Mouse (Mus musculus) E14TG2a.4 (cell line): ENCODE results near the gene Setd1b.

ENCODE experiments used
- H3K27me3 ChIP-seq: 2 replicates; pipeline ENCODE4 v1.6.1; 2014; ENCODE audit warnings: low read length, control low read depth; ENCODE audit not compliant: insufficient read depth
- H3K36me3 ChIP-seq: 2 replicates; pipeline ENCODE4 v1.6.1; 2014; ENCODE audit warnings: low read length, control low read depth; ENCODE audit not compliant: insufficient read depth
- H3K4me1 ChIP-seq: replicated peaks from 2 replicates; pipeline ENCODE4 v1.6.1; 2014; ENCODE audit warnings: low read depth, low read length, control low read depth
- H3K4me3 ChIP-seq: replicated peaks from 2 replicates; pipeline ENCODE4 v1.5.1; 2014; ENCODE audit warnings: mild to moderate bottlenecking, low read length
- H3K9me3 ChIP-seq: 2 replicates; pipeline ENCODE4 v1.6.1; 2014; ENCODE audit warnings: low read length, control low read depth
- CTCF ChIP-seq: conservative IDR thresholded peaks from 2 replicates; pipeline ENCODE4 v1.5.1; 2014; ENCODE audit warnings: low read length
- NANOG ChIP-seq: IDR thresholded peaks from 2 replicates; pipeline ENCODE4 v1.6.1; 2014; ENCODE audit warnings: borderline replicate concordance, low read length, mixed read lengths
- POU5F1 ChIP-seq: IDR thresholded peaks from 2 replicates; pipeline ENCODE4 v1.6.1; 2014; ENCODE audit warnings: low read length, borderline replicate concordance

Setd1b gene

DNA sequence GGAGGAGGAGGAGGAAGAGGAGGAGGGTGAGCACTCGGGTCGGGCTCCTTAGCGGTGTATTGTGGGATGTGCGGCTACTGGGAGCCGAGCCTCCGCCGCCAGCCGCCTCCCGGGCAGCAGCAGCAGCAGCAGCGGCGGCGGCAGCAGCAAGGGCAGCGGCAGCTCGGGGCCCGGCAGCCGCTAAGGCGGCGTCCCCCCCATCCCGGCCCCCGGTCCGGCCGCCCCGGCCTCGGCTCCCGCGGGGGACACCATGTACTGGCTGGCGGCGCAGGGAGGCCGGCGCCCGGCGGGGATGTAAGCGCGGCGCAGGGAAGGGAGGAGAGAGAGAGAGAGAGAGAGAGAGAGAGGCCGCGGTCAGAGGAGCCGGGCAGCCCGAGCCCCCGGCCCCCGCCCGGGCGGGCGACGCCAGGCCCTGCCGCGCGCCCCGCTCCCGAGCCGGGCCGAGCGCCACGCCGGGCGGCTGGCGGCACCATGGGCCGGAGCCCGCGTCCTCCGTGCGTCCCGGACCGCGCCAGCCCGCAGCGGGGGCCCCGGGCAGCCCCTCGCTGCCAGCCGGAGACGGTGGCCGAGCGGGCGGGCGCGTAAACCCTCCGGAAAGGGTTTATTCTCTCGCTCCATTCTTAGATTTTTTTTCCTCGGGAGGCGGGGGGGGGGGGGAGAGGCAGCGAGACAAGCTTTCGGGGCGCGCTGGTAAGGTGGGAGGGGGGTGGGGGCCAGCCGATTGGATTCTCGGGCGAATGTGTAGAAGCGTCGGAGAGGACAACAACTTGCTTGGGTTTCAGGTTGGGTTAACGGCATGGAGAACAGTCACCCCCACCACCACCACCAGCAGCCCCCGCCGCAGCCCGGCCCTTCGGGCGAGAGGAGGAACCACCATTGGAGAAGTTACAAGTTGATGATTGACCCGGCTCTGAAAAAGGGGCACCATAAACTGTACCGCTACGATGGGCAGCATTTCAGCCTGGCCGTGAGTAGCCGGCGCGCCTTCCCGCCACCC lies at the start of gene Setd1b:
Gene Setd1b (plus strand): TSS at position 33 of the 997 bp plus-strand sequence.
- H3K27me3 ChIP-seq = peaks cover 12% of the 10 kb centered on the region
- peaks cover 54% of the 10 kb centered on the region for H3K4me1 ChIP-seq
- peak within 1 kb of the TSS; percentile 82 for H3K4me3 ChIP-seq
- TF ChIP-seq POU5F1 (no peak), CTCF (no peak), NANOG (no peak)
- peaks cover 35% of the 10 kb centered on the region for H3K36me3 ChIP-seq
- no peaks in the 10 kb centered on the region for H3K9me3 ChIP-seq

DNA sequence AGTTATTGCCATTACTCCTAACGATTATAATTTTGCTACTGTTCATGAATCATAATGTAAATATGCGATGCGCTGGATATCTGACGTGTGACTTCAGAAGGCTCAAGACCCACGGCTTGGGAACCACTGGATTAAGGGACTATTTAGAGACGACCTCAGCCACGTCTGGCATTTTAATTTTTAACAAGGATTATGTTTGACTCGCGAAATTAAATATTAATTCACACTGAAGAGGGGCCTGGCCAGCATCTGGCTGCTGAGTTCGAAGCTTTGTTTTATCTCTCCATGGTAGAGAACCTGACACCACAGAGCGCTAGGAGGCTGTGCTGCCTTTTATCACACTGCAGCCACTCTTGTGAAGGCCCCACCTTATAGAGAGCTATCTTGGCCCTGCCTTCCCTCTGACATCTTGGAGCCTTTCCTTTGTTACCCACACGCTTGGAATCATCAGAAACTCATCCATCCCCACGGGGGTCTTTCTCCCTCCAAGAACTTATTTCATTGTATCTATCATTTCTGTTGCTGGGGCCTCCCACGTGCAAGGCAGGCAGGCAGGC lies 48.8 kb upstream of the Setd1b start:
- TF ChIP-seq NANOG (no peak), CTCF (no peak), POU5F1 (no peak)
- H3K36me3 ChIP-seq = 0 out of 2 replicates have a peak, but pooled peaks cover 5% of the 10 kb centered on the region
- H3K27me3 ChIP-seq = no peaks in the 10 kb centered on the region
- H3K4me3 ChIP-seq = no peak overlapping the region
- peaks cover 23% of the 10 kb centered on the region for H3K4me1 ChIP-seq
- H3K9me3 ChIP-seq = peaks cover 13% of the 10 kb centered on the region

DNA sequence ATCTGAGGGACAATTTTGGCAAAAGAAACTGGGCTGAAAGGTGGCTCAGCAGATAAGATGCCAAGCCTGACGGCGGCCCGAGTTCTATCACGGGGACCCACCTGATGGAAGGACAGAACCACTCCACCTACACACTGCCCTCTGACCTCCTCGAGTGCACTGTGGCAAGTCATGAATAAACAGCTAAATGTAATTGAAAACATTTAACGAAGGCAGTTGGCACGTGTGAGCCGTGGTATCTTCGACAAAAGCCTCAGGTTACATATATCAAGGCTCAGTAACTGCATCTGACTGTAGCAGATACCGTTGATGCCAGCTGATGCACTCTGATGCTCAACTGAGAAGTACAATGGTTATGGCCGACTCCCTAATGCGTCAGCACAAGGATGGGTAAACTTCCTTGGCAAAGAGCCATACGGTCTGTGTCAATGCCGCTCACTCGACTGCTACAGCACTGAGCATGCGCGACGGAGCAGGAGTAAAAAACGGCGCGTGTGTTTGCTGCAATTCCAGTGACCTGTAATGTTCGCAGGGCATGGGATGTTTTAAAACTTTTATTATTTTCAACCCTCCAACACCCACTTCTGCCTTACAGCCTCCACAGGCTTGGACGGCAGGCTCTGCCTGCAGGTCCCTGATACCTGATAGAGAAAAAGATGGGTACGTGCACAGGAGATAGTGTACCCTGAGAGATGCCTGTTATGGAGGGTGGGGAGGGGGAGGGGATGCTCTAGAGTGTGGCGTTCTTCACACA lies 47.6 kb upstream of the Setd1b start:
- Histone ChIP-seq H3K27me3 (no peaks in the 10 kb centered on the region), H3K9me3 (peaks cover 5% of the 10 kb centered on the region), H3K36me3 (peaks cover 10% of the 10 kb centered on the region; the same call in 1 of the 2 replicates), H3K4me1 (peaks cover 23% of the 10 kb centered on the region), H3K4me3 (no peak overlapping the region)
- TF ChIP-seq NANOG = no peak
- no peak for TF ChIP-seq POU5F1
- no peak for TF ChIP-seq CTCF

DNA sequence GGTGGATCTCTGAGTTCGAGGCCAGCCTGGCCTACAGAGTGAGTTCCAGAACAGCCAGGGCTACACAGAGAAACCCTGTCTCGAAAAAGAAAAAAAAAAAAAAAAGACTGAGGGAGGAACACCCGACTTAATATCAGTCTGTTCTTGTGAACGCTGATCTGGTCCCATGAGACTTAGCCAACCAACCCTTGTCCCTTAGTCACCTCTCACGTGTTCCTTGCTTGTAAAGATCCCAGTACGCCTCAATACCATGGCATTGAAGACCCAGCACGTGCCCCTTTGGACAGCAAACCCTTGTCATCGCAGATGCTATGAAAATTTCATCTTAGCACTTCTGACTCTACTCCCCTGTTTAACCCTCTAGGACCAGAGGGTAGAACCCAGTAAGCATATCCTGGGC lies 45.7 kb upstream of the Setd1b start:
- TF ChIP-seq POU5F1 (no peak), CTCF (no peak), NANOG (no peak)
- Histone ChIP-seq H3K4me1 (peaks cover 10% of the 10 kb centered on the region), H3K27me3 (no peaks in the 10 kb centered on the region), H3K4me3 (no peak overlapping the region), H3K9me3 (no peaks in the 10 kb centered on the region), H3K36me3 (peaks cover 19% of the 10 kb centered on the region)

DNA sequence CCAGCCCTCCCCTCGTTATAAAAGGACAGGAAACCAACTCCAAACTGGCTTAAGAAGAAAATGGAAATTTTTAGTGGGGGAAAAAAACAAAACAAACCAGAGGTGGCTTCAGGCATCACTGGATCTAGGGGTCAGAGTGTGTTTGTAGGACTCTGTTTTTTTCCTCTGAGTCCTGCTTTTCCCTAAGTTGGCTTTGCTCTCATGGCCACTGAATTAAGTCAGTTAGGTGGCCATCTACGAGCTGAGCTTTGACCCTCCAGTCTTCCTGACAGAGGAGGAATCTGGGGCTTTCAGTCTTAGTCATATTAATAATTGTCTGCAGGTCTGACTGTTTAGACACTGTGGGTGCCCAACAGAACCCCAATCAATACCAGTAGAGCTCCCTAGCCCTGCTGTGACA lies 43.5 kb upstream of the Setd1b start:
- no peaks in the 10 kb centered on the region for H3K9me3 ChIP-seq
- H3K4me1 ChIP-seq = peaks cover 7% of the 10 kb centered on the region

DNA sequence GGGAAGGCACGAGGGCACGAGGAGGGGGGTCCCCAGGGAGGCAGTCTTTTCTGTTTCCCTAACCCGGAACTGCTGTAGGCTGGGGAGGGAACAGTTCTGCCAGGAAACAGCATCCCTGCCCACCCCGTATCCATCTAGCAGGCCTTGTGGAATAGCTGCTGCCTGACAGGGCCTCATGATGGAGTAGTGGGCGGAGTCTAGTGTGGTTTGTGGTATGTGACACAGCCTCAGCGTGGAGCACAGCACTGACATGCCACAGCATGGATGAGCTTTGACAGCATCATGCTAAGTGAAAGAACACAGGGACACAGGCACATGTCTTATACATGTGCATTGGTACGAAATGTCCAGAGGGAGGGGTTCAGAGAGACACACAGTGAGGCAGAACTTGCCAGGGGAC lies 39.6 kb upstream of the Setd1b start:
- peaks cover 41% of the 10 kb centered on the region for H3K36me3 ChIP-seq
- H3K4me3 ChIP-seq = no peak overlapping the region
- peaks cover 8% of the 10 kb centered on the region; the same call in 1 of the 2 replicates for H3K4me1 ChIP-seq
- TF ChIP-seq NANOG (no peak), CTCF (no peak), POU5F1 (no peak)
- no peaks in the 10 kb centered on the region for H3K27me3 ChIP-seq
- H3K9me3 ChIP-seq = no peaks in the 10 kb centered on the region

More for the DNA sequence above, 43.5 kb upstream of the Setd1b start:
- Histone ChIP-seq H3K27me3 (no peaks in the 10 kb centered on the region), H3K36me3 (peaks cover 24% of the 10 kb centered on the region), H3K4me3 (no peak overlapping the region)
- TF ChIP-seq NANOG (no peak), POU5F1 (no peak), CTCF (no peak)

DNA sequence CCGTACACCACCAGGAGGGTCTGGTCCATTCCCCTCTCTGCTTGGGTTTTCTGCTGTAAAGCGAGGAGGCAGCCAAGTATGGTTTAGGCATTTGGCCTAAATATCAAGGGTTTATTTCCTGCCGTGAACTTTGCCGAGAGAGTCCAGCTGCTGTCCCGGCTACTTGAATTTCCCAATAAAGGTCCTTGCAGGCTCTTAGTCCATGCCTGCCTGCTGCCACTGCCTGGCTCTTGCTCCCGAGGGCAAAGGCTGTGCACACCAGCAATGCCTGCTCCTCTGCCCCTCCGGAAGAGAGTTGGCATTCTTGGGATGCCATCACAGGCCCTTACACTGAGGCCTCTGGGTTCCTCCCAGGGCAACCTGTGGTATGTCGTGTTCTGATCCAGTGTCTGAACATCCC lies 38.4 kb upstream of the Setd1b start:
- H3K9me3 ChIP-seq = no peaks in the 10 kb centered on the region
- no peak overlapping the region for H3K4me3 ChIP-seq
- no peak for TF ChIP-seq POU5F1
- no peak for TF ChIP-seq CTCF
- no peak for TF ChIP-seq NANOG
- H3K36me3 ChIP-seq = peaks cover 40% of the 10 kb centered on the region
- peaks cover 8% of the 10 kb centered on the region; the same call in 1 of the 2 replicates for H3K4me1 ChIP-seq
- H3K27me3 ChIP-seq = no peaks in the 10 kb centered on the region

DNA sequence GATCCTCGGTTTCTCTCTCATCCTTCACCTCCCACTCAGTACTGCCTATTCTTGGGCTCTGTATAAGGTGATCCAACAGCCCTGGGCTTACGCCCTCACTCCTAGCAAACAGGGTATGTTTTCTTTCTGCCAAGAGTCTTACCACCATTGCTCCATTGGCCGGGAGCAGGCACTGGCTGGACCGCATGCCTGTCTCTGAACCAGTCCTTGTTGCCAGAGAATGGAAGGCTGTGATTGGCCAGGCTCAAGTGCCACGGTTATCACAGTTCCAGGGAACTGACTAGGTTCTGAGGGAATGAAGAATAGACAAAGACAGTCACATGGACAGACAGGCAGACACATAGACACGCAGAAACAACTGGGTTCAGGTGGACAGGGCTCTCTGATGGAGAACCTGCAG lies 37.2 kb upstream of the Setd1b start:
- peaks cover 16% of the 10 kb centered on the region for H3K4me1 ChIP-seq
- no peak overlapping the region for H3K4me3 ChIP-seq
- TF ChIP-seq POU5F1 = no peak
- no peak for TF ChIP-seq CTCF
- no peak for TF ChIP-seq NANOG
- H3K9me3 ChIP-seq = no peaks in the 10 kb centered on the region
- peaks cover 32% of the 10 kb centered on the region for H3K36me3 ChIP-seq
- no peaks in the 10 kb centered on the region for H3K27me3 ChIP-seq
